In the genomic region with DNA sequence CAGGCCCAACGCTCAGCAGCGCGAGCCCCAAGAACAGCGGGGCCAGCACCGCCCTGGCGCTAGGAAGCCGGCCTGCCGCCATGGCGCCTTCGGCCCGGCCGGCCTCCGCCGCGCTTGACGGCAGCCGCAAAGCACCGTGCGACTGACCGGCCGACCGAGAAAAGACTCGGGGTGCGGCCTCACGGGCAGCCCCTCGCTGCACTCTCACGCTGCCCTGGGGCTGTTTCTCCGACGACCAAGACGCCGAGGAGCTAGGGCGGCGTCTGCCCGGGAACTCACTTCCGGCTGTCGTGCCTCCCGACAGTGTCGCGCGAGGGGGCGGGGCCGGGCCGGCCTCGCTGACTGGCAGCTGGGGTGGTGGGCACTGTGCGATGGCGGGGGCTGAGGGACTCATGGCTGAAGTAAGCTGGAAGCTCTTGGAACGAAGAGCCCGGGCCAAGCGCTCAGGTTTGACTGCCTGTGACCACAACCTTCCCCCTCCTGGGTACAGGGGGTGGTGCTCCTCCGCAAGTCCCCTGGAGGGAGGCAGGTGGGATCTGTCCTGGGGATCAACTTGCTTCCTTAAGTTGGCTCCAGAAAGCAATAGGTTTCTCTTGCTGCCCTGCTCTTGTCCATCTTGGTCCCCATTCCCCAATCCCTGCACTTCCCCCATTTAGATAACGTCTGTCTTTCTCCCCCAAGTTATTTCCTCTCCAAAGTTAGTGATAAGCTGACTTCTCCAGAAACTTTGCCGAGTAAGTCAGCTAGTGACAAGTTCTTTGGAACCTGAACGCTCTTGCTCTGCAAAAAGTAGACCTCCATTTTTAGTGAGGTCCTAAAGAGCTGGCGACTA, we compare ENCODE assay signal across 8 mouse cellular contexts. TPM values are rescaled to one million over a fixed set of nuclear protein-coding genes. Genes with fewer than 3 reads are reported as not detected.
DNase-seq lines count a peak whose midpoint lies in the region; ATAC-seq and TF ChIP-seq lines count a peak whose summit lies in the region.

Gene Itfg1, minus strand, starts transcription at position 265 of the 832 bp plus-strand sequence.
Gene Phkb, plus strand, starts transcription at position 303 of the 832 bp plus-strand sequence.

- no peak for TF ChIP-seq EP300 in ES-Bruce4 (IDR thresholded peaks at IDR 0.05; ENCODE audit: insufficient read depth, low read depth, low read length)

- TF ChIP-seq POLR2A in ES-Bruce4 (IDR thresholded peaks at IDR 0.05; ENCODE audit: insufficient read depth, low read length), result peak; percentile 45

- no peak for TF ChIP-seq CTCF in ES-Bruce4 (IDR thresholded peaks at IDR 0.05; ENCODE audit: low read depth, low read length)

- H3K4me2 ChIP-seq in forebrain, embryonic 14.5 days (ENCODE audit: low read length), result peak within 1 kb of the TSS; percentile 66
- H3K4me2 ChIP-seq in neural tube, embryonic 15.5 days, result peak within 1 kb of the TSS; percentile 71

- peak; percentile 94 for DNase-seq in forebrain, embryonic 14.5 days (ENCODE audit: low spot score)
- DNase-seq in heart, postnatal 14 days, result peak; percentile 93 to 94
- peak; percentile 88 for DNase-seq in layer of hippocampus, adult 11-12 months (ENCODE audit: low spot score)
- DNase-seq in lung, adult 18-20 months, result peak; percentile 87 to 91
- peak; percentile 92 for DNase-seq in testis, postnatal 14 days (ENCODE audit: low spot score)

- H3K4me3 ChIP-seq in ES-Bruce4 (ENCODE audit: low read depth, low read length), result peak within 1 kb of the TSS; percentile 83
- H3K4me3 ChIP-seq in forebrain, embryonic 14.5 days (ENCODE audit: low read depth, low read length), result peak within 1 kb of the TSS; percentile 91
- peak within 1 kb of the TSS; percentile 79 for H3K4me3 ChIP-seq in neural tube, embryonic 15.5 days (replicated peaks)

- H3K27ac ChIP-seq in ES-Bruce4 (ENCODE audit: insufficient read depth, low read length), result peak within 1 kb of the TSS; percentile 20; the same call in 1 of the 2 replicates
- peak within 1 kb of the TSS; percentile 97 for H3K27ac ChIP-seq in forebrain, embryonic 14.5 days (ENCODE audit: low read depth, low read length)
- peak within 1 kb of the TSS; percentile 97 for H3K27ac ChIP-seq in neural tube, embryonic 15.5 days (replicated peaks)

- H3K36me3 ChIP-seq in ES-Bruce4 (ENCODE audit: control insufficient read depth, insufficient read depth, low read length, poor library complexity, severe bottlenecking), result peaks cover 3% of the 10 kb centered on the region; the same call in 1 of the 2 replicates
- H3K36me3 ChIP-seq in forebrain, embryonic 14.5 days (ENCODE audit: control insufficient read depth, insufficient read depth, low read length), result peaks cover 7% of the 10 kb centered on the region
- peaks cover 11% of the 10 kb centered on the region for H3K36me3 ChIP-seq in neural tube, embryonic 15.5 days

- no peaks in the 10 kb centered on the region for H3K27me3 ChIP-seq in ES-Bruce4 (ENCODE audit: control insufficient read depth, insufficient read depth, low read length, poor library complexity, severe bottlenecking)
- no peaks in the 10 kb centered on the region for H3K27me3 ChIP-seq in forebrain, embryonic 14.5 days (replicated peaks; ENCODE audit: control insufficient read depth, insufficient read depth, low read length)
- H3K27me3 ChIP-seq in neural tube, embryonic 15.5 days (replicated peaks), result no peaks in the 10 kb centered on the region

- WGBS in forebrain, embryonic 14.5 days, result under 1% methylated on average over 50 of the region's 54 CpGs
- WGBS in neural tube, embryonic 15.5 days, result under 1% methylated on average over 54 of the region's 54 CpGs

- peak within 1 kb of the TSS; percentile 79 for H3K9ac ChIP-seq in ES-Bruce4 (ENCODE audit: low read depth, poor library complexity, severe bottlenecking)
- H3K9ac ChIP-seq in forebrain, embryonic 14.5 days (ENCODE audit: low read length), result peak within 1 kb of the TSS; percentile 92
- H3K9ac ChIP-seq in neural tube, embryonic 15.5 days (replicated peaks), result peak within 1 kb of the TSS; percentile 86

- H3K4me1 ChIP-seq in ES-Bruce4 (ENCODE audit: control insufficient read depth, insufficient read depth, low read length), result no peaks in the 10 kb centered on the region
- peaks cover 12% of the 10 kb centered on the region for H3K4me1 ChIP-seq in forebrain, embryonic 14.5 days (ENCODE audit: control insufficient read depth, insufficient read depth, low read length)
- peaks cover 22% of the 10 kb centered on the region for H3K4me1 ChIP-seq in neural tube, embryonic 15.5 days

- H3K9me3 ChIP-seq in ES-Bruce4 (replicated peaks; ENCODE audit: control insufficient read depth, insufficient read depth, low read length, poor library complexity, severe bottlenecking), result no peaks in the 10 kb centered on the region
- H3K9me3 ChIP-seq in forebrain, embryonic 14.5 days (replicated peaks; ENCODE audit: control insufficient read depth, low read length), result no peaks in the 10 kb centered on the region; the same call in 1 of the 2 replicates
- H3K9me3 ChIP-seq in neural tube, embryonic 15.5 days (replicated peaks), result no peaks in the 10 kb centered on the region

- ATAC-seq in cerebellum, adult (ENCODE audit: insufficient number of reproducible peaks, low FRiP score, low TSS enrichment), result peak; percentile 85
- ATAC-seq in forebrain, embryonic 14.5 days, result peak; percentile 97
- ATAC-seq in neural tube, embryonic 15.5 days (ENCODE audit: low FRiP score), result peak; percentile 98

- intact Hi-C loops in heart, postnatal 14 days (cut with DNase I), result loop anchor here (5.0 kb wide), 1 partner anchor 139 kb away; the partner anchor contains the start of gene Neto2

RNA-seq across cellular contexts. Expression of gene Itfg1, which starts in this region (rescaled TPM):
- 38.8 and 42.8 TPM in 2 replicates for polyA plus RNA-seq in ES-Bruce4 (2011; ENCODE audit: insufficient read depth, insufficient read length, low read depth, missing spikeins)
- polyA plus RNA-seq in forebrain, embryonic 14.5 days (2014; fragmentation: Nextera tagmentation; extraction: Ambion mirVana), result 173 and 191 TPM in 2 replicates
- total RNA-seq in heart, postnatal 14 days (2021), result 10 to 100 TPM; 47.2 to 50.1 TPM
- 181 and 200 TPM in 2 replicates for polyA plus RNA-seq in neural tube, embryonic 15.5 days (2015; fragmentation: Nextera tagmentation; extraction: Ambion mirVana)

RNA-seq across cellular contexts. Expression of gene Phkb, which starts in this region (rescaled TPM):
- 24.7 and 31.7 TPM in 2 replicates for polyA plus RNA-seq in ES-Bruce4 (2011; ENCODE audit: insufficient read depth, insufficient read length, low read depth, missing spikeins)
- 33.1 and 34.1 TPM in 2 replicates for polyA plus RNA-seq in forebrain, embryonic 14.5 days (2014; fragmentation: Nextera tagmentation; extraction: Ambion mirVana)
- 10 to 100 TPM; 54.9 to 56.1 TPM for total RNA-seq in heart, postnatal 14 days (2021)
- polyA plus RNA-seq in neural tube, embryonic 15.5 days (2015; fragmentation: Nextera tagmentation; extraction: Ambion mirVana), result 40.3 and 44.3 TPM in 2 replicates

Comparison
In these comparisons a context has a peak if more than half of its experiments do, and no peak if none do; other contexts are left out.
1. Peak in every context shown above with its lines: DNase-seq, ATAC-seq, H3K4me3 ChIP-seq and H3K27ac ChIP-seq.
2. H3K27ac ChIP-seq: peak in every context shown above with its lines; median percentile 97 in forebrain, embryonic 14.5 days; 97 in neural tube, embryonic 15.5 days; 20 in ES-Bruce4.